Mouse (Mus musculus) liver, embryonic 12.5 days (tissue): Measurements from ENCODE around the gene Mefv. TPM values are rescaled to one million over a fixed set of nuclear protein-coding genes. Genes with fewer than 3 reads are reported as not detected.

Experiments used
- ATAC-seq: fragments of 200-750 bp; cut with Nextera tagmentation; 2 replicates; pipeline ENCODE4 v1.8.0; 2017; ENCODE audit warnings: moderate number of reproducible peaks, mild to moderate bottlenecking, moderate library complexity
- H3K27ac ChIP-seq: fragments of 300-500 bp; sonication (generic); 2 replicates; pipeline ENCODE4 v1.5.1; 2016; ENCODE audit warnings: mild to moderate bottlenecking
- H3K27me3 ChIP-seq: fragments of 300-500 bp; sonication (generic); replicated peaks from 2 replicates; pipeline ENCODE4 v1.6.1; 2016; ENCODE audit warnings: mild to moderate bottlenecking, moderate library complexity
- H3K36me3 ChIP-seq: fragments of 300-500 bp; sonication (generic); 2 replicates; pipeline ENCODE4 v1.6.1; 2016; ENCODE audit warnings: mild to moderate bottlenecking, moderate library complexity
- H3K4me1 ChIP-seq: fragments of 300-500 bp; sonication (generic); 2 replicates; pipeline ENCODE4 v1.6.1; 2016
- H3K4me2 ChIP-seq: fragments of 300-500 bp; sonication (generic); 2 replicates; pipeline ENCODE4 v1.6.1; 2016; ENCODE audit warnings: mild to moderate bottlenecking, moderate library complexity
- H3K4me3 ChIP-seq: fragments of 300-500 bp; sonication (generic); 2 replicates; pipeline ENCODE4 v1.5.1; 2016; ENCODE audit warnings: mild to moderate bottlenecking, moderate library complexity
- H3K9ac ChIP-seq: fragments of 300-500 bp; sonication (generic); 2 replicates; pipeline ENCODE4 v1.6.1; 2016; ENCODE audit warnings: mild to moderate bottlenecking, moderate library complexity
- H3K9me3 ChIP-seq: fragments of 300-500 bp; sonication (generic); replicated peaks from 2 replicates; pipeline ENCODE4 v1.6.1; 2016; ENCODE audit warnings: mild to moderate bottlenecking, moderate library complexity
- WGBS: fragments of 180-500 bp; shearing (Covaris S2); methylation state at CpG from one replicate; pipeline ENCODE4 v1.1.7; 2016; ENCODE audit not compliant: insufficient replicate concordance; 5-methylcytosine and 5-hydroxymethylcytosine counted together
- polyA plus RNA-seq: library from polyadenylated mRNA; unstranded; fragments of >200 nt; fragmentation: Nextera tagmentation; extraction: Ambion mirVana; gene quantifications from 2 replicates; pipeline ENCODE4 v1.2.1, GENCODE M21; 2016

Gene Mefv
- 0.11 TPM in 1 of 2 replicates, not detected in the other for polyA plus RNA-seq

DNA sequence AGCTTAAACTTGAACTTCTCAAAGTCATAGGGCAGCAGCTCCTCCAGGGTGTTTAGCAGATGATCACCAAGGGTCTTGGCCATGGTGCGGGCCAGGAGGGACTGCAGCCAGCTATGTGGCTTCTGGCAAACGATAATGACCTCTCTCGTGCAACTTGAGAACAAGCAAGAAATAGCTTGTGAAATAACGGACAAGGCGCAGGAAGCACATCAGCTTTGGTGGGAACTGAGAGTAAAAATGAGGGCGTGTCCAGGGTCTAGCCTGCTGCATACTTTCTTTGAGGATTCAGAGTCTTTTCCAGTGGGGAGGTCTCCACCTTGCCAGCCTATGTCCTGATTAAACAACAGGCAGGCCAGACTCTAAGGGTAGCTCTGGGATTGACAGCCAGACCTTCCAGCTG lies at the start of gene Mefv:
Gene Mefv, minus strand, starts transcription at position 118 of the 400 bp plus-strand sequence.
- Histone ChIP-seq H3K27me3 (no peaks in the 10 kb centered on the region), H3K27ac (no peak within 1 kb of the TSS), H3K4me1 (no peaks in the 10 kb centered on the region), H3K9ac (no peak within 1 kb of the TSS), H3K4me3 (no peak within 1 kb of the TSS), H3K36me3 (no peaks in the 10 kb centered on the region), H3K9me3 (no peaks in the 10 kb centered on the region), H3K4me2 (no peak within 1 kb of the TSS)
- 68% methylated on average over 6 of the region's 6 CpGs for WGBS
- no peak for ATAC-seq

DNA sequence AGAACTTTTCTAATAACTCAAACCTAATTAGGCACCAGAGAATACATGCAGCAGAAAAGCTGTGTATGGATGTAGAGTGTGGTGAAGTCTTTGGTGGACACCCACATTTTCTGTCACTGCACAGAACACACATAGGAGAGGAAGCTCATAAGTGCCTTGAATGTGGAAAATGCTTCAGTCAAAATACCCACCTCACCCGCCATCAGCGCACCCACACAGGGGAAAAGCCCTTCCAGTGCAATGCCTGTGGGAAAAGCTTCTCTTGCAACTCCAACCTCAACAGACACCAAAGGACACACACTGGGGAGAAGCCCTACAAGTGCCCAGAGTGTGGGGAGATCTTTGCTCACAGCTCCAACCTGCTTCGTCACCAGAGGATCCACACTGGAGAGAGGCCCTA lies 31.1 kb upstream of the Mefv start:
- no peak for ATAC-seq
- H3K36me3 ChIP-seq = peaks cover 69% of the 10 kb centered on the region
- H3K27me3 ChIP-seq = no peaks in the 10 kb centered on the region
- H3K4me2 ChIP-seq = no peak overlapping the region
- no peak overlapping the region for H3K4me3 ChIP-seq
- WGBS = 91% methylated on average over 3 of the region's 3 CpGs
- H3K9ac ChIP-seq = no peak overlapping the region
- peaks cover 19% of the 10 kb centered on the region for H3K4me1 ChIP-seq
- no peak overlapping the region for H3K27ac ChIP-seq
- peaks cover 22% of the 10 kb centered on the region; the same call in 1 of the 2 replicates for H3K9me3 ChIP-seq

DNA sequence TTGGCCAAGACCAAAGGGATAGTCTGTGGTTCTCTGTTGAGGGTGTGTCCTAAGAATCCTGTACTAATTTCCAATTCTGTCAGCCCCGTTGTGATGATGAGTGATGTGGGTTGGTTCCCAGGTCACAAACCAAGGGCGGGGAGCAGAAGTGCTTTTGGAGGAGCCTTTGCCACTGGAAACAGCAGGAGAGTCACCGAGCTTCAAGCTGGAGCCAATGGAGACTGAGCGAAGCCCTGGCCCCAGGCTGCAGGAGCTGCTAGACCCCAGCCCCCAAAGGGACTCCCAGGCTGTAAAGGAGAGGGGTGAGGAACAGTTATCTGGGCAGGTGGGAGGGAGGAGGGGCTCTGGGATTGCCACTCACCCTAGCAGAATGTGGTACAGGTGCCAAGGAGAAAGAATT lies 27.8 kb upstream of the Mefv start:
- Histone ChIP-seq H3K4me2 (peak overlapping the region; percentile 89), H3K9ac (peak overlapping the region; percentile 92), H3K27ac (no peak overlapping the region), H3K27me3 (no peaks in the 10 kb centered on the region; the same call in 1 of the 2 replicates), H3K36me3 (peaks cover 48% of the 10 kb centered on the region), H3K4me3 (peak overlapping the region; percentile 85), H3K4me1 (peaks cover 26% of the 10 kb centered on the region), H3K9me3 (peaks cover 22% of the 10 kb centered on the region; the same call in 1 of the 2 replicates)
- no peak for ATAC-seq
- 76% methylated on average over 4 of the region's 4 CpGs for WGBS

DNA sequence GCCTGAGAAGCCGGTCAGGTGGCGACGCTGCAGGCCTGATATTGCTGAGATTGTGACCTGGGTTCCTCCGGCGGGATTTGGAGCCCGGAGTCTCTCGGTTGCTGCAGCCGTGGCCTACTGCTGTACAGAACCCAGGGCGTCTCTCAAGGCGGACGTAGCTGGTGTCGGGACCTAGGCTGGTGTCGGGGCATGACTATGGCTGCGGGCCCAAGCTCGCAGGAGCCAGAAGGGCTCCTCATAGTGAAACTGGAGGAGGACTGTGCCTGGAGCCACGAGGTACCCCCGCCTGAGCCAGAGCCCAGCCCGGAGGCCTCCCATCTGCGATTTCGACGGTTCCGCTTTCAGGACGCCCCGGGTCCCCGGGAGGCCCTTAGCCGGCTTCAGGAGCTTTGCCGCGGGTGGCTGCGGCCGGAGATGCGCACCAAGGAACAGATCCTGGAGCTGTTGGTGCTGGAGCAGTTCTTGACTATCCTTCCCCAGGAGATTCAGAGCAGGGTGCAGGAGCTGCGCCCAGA lies 26.3 kb upstream of the Mefv start:
- under 1% methylated on average over 32 of the region's 32 CpGs for WGBS
- peak overlapping the region; percentile 79 for H3K27ac ChIP-seq
- peak overlapping the region; percentile 85 for H3K4me3 ChIP-seq
- H3K36me3 ChIP-seq = peaks cover 34% of the 10 kb centered on the region
- peak overlapping the region; percentile 92 for H3K9ac ChIP-seq
- H3K4me1 ChIP-seq = peaks cover 26% of the 10 kb centered on the region
- peaks cover 11% of the 10 kb centered on the region; the same call in 1 of the 2 replicates for H3K9me3 ChIP-seq
- H3K4me2 ChIP-seq = peak overlapping the region; percentile 89
- peaks cover 5% of the 10 kb centered on the region; the same call in 1 of the 2 replicates for H3K27me3 ChIP-seq
- ATAC-seq = peak; percentile 62

DNA sequence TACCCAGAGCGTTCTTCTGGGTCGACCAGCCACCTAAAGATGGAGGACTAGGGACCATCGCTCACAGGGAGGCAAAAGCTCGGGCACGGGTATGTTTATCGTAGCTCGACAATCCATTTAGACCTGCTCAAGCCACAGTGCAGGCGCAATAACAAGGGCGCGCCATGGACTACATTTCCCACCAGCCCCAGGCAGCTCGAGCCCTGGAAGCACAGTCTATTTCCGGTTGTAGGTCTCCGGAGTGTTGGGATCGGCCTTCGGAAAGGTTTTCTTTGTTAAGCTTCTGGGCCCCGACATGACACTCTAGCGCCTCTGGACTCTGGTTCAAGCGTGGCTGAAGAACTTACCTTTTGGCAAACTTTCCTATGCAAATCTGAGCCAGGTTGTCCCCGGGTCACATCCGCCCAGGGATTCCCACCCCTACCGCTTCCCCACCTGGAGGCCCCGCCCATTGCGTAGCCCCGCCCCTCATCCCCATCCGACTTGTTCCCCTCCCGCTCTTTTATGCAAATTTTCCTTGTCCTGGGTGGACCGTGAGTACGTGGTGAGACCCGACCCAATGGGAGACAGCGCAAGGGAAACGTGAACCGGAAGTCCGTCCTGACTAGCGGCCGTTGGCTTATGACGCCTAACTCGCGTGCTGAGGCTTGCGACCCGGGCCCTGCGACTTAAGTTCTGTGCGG lies 25.7 kb upstream of the Mefv start, which contains the start of gene Zfp263:
Gene Zfp263, plus strand, starts transcription at position 591 of the 683 bp plus-strand sequence.
- Histone ChIP-seq H3K9me3 (peaks cover 5% of the 10 kb centered on the region; the same call in 1 of the 2 replicates), H3K9ac (peak within 1 kb of the TSS; percentile 92), H3K4me3 (peak within 1 kb of the TSS; percentile 85), H3K4me1 (peaks cover 26% of the 10 kb centered on the region), H3K27me3 (peaks cover 5% of the 10 kb centered on the region; the same call in 1 of the 2 replicates), H3K4me2 (peak within 1 kb of the TSS; percentile 89), H3K27ac (peak within 1 kb of the TSS; percentile 79), H3K36me3 (peaks cover 28% of the 10 kb centered on the region)
- ATAC-seq = peak; percentile 96
- under 1% methylated on average over 42 of the region's 42 CpGs for WGBS

DNA sequence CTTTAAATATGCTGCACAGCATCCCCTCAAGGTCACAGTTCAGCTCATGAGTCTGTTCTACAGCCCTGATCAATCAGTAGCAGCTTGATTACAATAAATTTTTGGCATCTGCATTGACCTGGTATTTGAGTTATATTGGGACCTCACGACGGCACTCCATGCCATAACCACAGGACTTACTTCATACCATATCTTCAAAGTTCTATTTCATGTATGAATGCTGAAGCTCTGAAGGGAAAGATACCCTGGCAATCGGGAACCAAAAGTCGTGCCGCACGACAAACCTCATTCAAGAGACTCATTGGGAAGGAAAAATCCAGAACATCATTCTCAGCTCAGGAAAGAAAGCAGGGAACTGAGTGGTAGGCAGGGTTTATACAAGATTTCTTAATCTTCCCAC lies 24.6 kb upstream of the Mefv start:
- H3K4me2 ChIP-seq = peak overlapping the region; percentile 89
- ATAC-seq = no peak
- H3K4me1 ChIP-seq = peaks cover 26% of the 10 kb centered on the region
- H3K36me3 ChIP-seq = peaks cover 17% of the 10 kb centered on the region
- H3K27me3 ChIP-seq = peaks cover 5% of the 10 kb centered on the region; the same call in 1 of the 2 replicates
- 90% methylated on average over 6 of the region's 6 CpGs for WGBS
- H3K4me3 ChIP-seq = peak overlapping the region; percentile 85
- H3K9ac ChIP-seq = no peak overlapping the region
- no peak overlapping the region for H3K27ac ChIP-seq
- no peaks in the 10 kb centered on the region for H3K9me3 ChIP-seq

DNA sequence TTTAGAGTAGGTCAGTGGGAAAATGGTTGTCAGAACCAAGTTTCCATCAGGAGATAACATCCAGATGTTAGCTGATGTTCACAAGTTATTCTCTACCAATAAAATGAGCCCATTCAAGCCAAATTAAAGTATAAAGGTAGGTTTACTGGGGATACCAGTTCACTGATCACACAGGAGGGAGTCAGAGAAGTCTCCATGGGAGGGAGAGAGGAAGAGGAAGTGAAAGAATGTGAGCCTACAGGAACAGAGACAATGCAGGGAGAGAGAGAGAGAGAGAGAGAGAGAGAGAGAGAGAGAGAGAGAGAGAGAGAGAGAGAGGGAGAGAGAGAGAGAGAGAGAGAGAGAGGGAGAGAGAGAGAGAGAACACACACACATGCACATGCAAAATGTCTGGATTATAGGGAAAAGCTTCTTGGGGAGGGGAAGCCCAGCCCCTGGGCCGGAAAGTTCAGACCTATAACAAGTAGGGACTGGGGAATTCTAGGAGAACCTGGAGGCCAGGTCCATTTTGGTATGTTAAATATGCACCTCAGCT lies 15.4 kb upstream of the Mefv start:
- WGBS = 53% methylated on average over 1 of the region's 1 CpGs
- no peak overlapping the region for H3K9ac ChIP-seq
- H3K27ac ChIP-seq = no peak overlapping the region

DNA sequence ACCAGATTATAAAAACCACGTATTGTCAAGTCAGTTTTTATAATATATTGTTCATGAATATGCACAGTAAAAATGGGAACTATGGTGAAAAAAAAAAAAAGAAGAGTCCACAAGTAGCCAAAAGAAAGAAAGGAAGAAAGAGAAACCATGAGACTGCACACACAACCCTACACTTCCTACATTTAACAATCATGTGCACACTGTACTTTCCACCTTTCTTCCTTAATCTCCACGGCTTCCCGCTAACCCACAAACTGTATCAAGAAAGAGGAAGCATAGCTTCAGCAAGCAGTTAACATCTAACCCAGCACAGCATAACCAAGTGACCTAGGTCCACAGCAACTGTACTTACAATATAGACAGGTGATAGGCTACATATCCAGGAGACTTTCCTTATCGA lies 14.7 kb upstream of the Mefv start:
- no peak overlapping the region for H3K4me3 ChIP-seq
- H3K36me3 ChIP-seq = no peaks in the 10 kb centered on the region
- H3K9ac ChIP-seq = no peak overlapping the region
- no peak for ATAC-seq
- no peaks in the 10 kb centered on the region for H3K4me1 ChIP-seq
- no peak overlapping the region for H3K27ac ChIP-seq
- 40% methylated on average over 4 of the region's 4 CpGs for WGBS
- H3K4me2 ChIP-seq = no peak overlapping the region
- H3K27me3 ChIP-seq = no peaks in the 10 kb centered on the region
- no peaks in the 10 kb centered on the region for H3K9me3 ChIP-seq

More for the DNA sequence above, 15.4 kb upstream of the Mefv start:
- Histone ChIP-seq H3K36me3 (no peaks in the 10 kb centered on the region), H3K4me2 (no peak overlapping the region), H3K4me1 (no peaks in the 10 kb centered on the region), H3K27me3 (no peaks in the 10 kb centered on the region), H3K9me3 (no peaks in the 10 kb centered on the region), H3K4me3 (no peak overlapping the region)
- ATAC-seq = no peak

DNA sequence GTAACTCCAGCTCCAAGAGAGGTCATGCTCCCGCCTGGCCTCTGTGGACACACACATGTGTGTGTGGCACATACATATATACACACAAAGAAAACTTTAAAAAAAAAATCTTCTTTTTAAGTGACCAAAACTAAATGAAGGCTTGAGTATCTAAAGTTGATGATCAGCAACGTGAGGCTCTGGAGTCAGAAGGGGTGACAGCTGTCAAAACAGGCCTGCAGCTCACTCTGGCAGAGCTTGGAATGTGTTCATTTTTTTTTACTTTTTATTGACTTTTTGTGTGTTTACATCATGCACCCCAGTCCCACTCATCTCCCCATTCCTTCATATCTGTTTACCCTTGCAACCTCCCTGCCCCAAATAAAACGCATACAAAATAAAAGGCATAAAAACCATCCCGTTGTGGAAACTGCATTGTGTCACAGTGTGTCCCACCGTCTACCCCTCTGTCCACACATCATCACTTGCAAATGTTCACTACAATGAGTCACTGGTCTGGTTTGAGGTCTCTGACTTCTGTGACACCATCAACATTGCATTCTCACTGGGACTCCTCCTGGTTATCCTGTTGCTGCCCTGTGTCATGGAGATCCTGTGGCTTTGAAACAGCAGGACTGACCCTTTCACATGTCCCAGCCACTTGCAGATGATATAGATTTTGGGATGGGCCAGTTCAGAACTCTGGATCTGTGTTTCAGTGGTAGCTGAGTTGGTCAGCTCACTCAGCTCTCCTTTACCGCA lies 10.3 kb upstream of the Mefv start:
- WGBS = 73% methylated on average over 6 of the region's 6 CpGs
- H3K27me3 ChIP-seq = no peaks in the 10 kb centered on the region
- no peak for ATAC-seq
- no peak overlapping the region for H3K4me2 ChIP-seq
- H3K9ac ChIP-seq = no peak overlapping the region
- no peak overlapping the region for H3K4me3 ChIP-seq
- H3K27ac ChIP-seq = no peak overlapping the region
- no peaks in the 10 kb centered on the region for H3K36me3 ChIP-seq
- H3K9me3 ChIP-seq = no peaks in the 10 kb centered on the region
- no peaks in the 10 kb centered on the region for H3K4me1 ChIP-seq

DNA sequence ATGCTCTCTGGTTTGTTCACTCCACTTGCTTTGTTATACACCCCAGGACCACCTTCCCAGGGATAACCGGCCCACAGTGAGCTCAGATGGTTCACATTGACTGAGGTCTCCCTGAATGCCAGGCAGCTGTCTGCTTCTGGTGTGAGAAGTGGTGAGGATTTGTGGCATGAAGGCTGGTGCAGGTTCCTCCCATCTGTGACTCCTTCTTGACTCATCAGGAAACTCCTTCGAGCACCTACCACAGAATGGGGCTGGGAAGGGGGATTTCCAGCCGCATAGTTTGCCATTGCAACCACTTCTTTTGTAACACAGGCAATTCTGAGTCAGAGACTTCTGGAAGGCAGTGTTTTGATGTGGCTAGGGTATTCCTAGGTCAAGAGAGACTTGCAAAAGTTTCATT lies 5.3 kb upstream of the Mefv start:
- 38% methylated on average over 3 of the region's 3 CpGs for WGBS
- Histone ChIP-seq H3K36me3 (no peaks in the 10 kb centered on the region), H3K27me3 (no peaks in the 10 kb centered on the region), H3K4me1 (no peaks in the 10 kb centered on the region), H3K4me3 (no peak overlapping the region), H3K4me2 (no peak overlapping the region), H3K27ac (no peak overlapping the region), H3K9me3 (no peaks in the 10 kb centered on the region), H3K9ac (no peak overlapping the region)
- no peak for ATAC-seq

DNA sequence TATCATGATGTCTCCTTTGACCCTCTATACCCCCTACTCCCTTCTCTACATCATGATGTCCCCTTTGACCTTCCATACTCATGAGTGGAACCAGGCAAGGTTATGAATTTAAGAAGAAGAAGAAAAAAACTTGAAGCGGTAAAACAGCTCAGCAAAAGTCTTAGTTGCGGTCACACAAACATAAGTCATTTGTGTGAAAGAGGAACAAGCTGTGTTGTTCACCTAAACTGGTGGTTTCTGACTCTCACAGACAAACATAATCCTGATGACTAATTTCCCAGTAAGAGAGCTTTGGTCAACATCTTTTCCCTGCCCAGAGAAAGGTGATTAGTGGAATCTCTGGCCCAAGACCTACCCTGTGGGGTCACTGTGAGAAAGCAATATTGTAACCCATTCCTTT lies 3.2 kb downstream of the Mefv start:
- Histone ChIP-seq H3K36me3 (no peaks in the 10 kb centered on the region), H3K27ac (no peak overlapping the region), H3K9me3 (no peaks in the 10 kb centered on the region), H3K27me3 (no peaks in the 10 kb centered on the region), H3K9ac (no peak overlapping the region), H3K4me3 (no peak overlapping the region), H3K4me2 (no peak overlapping the region), H3K4me1 (no peaks in the 10 kb centered on the region)
- ATAC-seq = no peak
- 60% methylated on average over 2 of the region's 2 CpGs for WGBS

DNA sequence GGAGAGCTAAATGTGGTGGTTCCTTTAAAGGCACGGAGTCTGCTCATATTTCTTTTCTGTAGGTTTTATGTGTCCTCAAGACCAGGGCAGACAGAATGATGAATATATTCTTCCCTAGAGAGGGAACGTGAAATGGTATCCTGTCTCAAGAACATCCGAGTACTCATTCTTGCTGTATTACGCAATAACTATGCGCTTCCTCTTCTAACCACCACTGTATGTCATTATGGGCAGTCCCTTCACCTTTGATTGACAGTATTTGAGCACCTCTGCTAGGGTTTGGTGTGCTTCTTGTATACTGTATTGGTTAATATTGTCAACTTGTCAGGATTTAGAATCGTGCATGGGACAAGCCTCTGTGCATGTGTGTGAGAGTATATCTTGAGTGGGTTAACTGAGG lies 11.2 kb downstream of the Mefv start:
- Histone ChIP-seq H3K36me3 (no peaks in the 10 kb centered on the region), H3K4me3 (no peak overlapping the region), H3K4me1 (no peaks in the 10 kb centered on the region), H3K9me3 (no peaks in the 10 kb centered on the region), H3K27ac (no peak overlapping the region), H3K4me2 (no peak overlapping the region), H3K9ac (no peak overlapping the region), H3K27me3 (no peaks in the 10 kb centered on the region)
- ATAC-seq = no peak
- 32% methylated on average over 6 of the region's 6 CpGs for WGBS
